Mouse (Mus musculus) neural tube, embryonic 13.5 days (tissue): ENCODE results near the gene Slc25a1. TPM values are rescaled to one million over a fixed set of nuclear protein-coding genes. Genes with fewer than 3 reads are reported as not detected.

Experiments
- ATAC-seq: fragments of 200-750 bp; cut with Nextera tagmentation; 2 replicates; pipeline ENCODE4 v1.8.0; 2017; ENCODE audit warnings: low read depth, mild to moderate bottlenecking, moderate TSS enrichment, moderate library complexity
- H3K27ac ChIP-seq: fragments of 300-500 bp; sonication (generic); replicated peaks from 2 replicates; pipeline ENCODE4 v1.5.1; 2015; ENCODE audit warnings: moderate library complexity, mild to moderate bottlenecking, inconsistent platforms
- H3K27me3 ChIP-seq: fragments of 300-500 bp; sonication (generic); 2 replicates; pipeline ENCODE4 v1.6.1; 2015; ENCODE audit warnings: mild to moderate bottlenecking, inconsistent platforms
- H3K36me3 ChIP-seq: fragments of 300-500 bp; sonication (generic); 2 replicates; pipeline ENCODE4 v1.6.1; 2015; ENCODE audit warnings: mild to moderate bottlenecking, inconsistent platforms
- H3K4me1 ChIP-seq: fragments of 300-500 bp; sonication (generic); replicated peaks from 2 replicates; pipeline ENCODE4 v1.6.1; 2015; ENCODE audit warnings: inconsistent platforms
- H3K4me2 ChIP-seq: fragments of 300-500 bp; sonication (generic); 2 replicates; pipeline ENCODE4 v1.6.1; 2015; ENCODE audit warnings: inconsistent platforms, mild to moderate bottlenecking, moderate library complexity
- H3K4me3 ChIP-seq: fragments of 300-500 bp; sonication (generic); 2 replicates; pipeline ENCODE4 v1.5.1; 2015; ENCODE audit warnings: mild to moderate bottlenecking, inconsistent platforms
- H3K9ac ChIP-seq: fragments of 300-500 bp; sonication (generic); 2 replicates; pipeline ENCODE4 v1.6.1; 2015; ENCODE audit warnings: moderate library complexity, mild to moderate bottlenecking, inconsistent platforms
- H3K9me3 ChIP-seq: fragments of 300-500 bp; sonication (generic); 2 replicates; pipeline ENCODE4 v1.6.1; 2016; ENCODE audit warnings: inconsistent platforms
- WGBS: fragments of 180-500 bp; shearing (Covaris S2); methylation state at CpG from one replicate; pipeline ENCODE4 v1.1.7; 2015; 5-methylcytosine and 5-hydroxymethylcytosine counted together
- polyA plus RNA-seq: library from polyadenylated mRNA; unstranded; fragments of >200 nt; fragmentation: Nextera tagmentation; extraction: Ambion mirVana; gene quantifications from 2 replicates; pipeline ENCODE4 v1.2.1, GENCODE M21; 2015

Gene Slc25a1
- polyA plus RNA-seq, 1 experiment from 2014 or later, result 169 TPM

DNA sequence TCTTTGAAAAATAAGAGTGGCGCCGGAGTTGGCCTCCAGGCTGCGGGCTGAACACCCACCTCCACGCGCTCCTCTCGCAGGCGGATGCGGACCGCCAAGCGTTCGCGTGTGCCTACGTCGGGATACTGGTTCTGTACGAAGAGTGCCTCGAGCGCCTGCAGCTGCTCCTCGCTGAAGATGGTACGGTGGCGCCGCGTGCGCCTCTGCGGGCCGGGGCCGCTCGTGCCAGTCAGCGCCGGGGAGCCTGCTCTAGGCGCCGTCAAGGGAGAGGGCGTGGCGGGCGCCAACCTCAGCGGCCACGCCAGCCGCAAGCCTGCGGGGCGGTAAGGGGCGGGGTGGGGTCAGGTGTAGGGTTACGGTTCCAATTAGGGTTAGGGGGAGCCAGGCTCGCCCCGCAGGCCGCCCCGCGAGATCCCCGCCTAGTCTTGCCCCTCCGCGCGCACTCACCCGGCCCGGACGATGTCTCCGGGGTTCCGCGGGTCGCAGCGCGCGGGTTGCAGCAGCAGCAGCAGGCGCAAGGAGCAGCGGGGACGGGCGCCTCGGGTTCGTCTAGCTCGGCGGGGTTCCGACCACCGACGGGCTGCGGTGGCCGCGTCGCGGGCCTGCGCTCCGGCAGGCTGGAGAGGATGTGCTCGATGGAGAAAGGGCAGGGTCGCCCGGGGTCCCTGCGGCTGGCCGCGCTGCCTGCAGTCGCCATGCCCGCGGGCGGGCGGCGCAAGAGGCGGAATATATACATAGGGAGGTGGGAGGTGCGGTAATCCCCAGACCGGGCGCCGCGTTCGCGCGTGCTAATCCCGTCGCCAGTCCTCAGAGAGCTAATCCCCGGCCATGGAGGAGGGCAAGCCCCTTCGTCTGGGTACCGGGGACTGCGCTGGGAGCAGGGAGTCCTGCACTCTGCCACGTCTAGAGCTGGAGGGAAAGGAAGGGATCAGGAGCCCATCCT lies 13.4 kb downstream of the Slc25a1 start, which contains the start of gene Gsc2:
Gene Gsc2 (minus strand): TSS at position 753 of the 943 bp plus-strand sequence.
- under 1% methylated on average over 106 of the region's 106 CpGs for WGBS
- peak within 1 kb of the TSS; percentile 56 for H3K4me2 ChIP-seq
- H3K36me3 ChIP-seq, result no peaks in the 10 kb centered on the region
- peaks cover 77% of the 10 kb centered on the region for H3K27me3 ChIP-seq
- no peak within 1 kb of the TSS for H3K27ac ChIP-seq
- no peak for ATAC-seq
- H3K4me3 ChIP-seq, result peak within 1 kb of the TSS; percentile 34
- no peaks in the 10 kb centered on the region for H3K9me3 ChIP-seq
- H3K9ac ChIP-seq, result peak within 1 kb of the TSS; percentile 54
- peaks cover 22% of the 10 kb centered on the region for H3K4me1 ChIP-seq

- peaks cover 34% of the 10 kb centered on the region for H3K36me3 ChIP-seq
- no peaks in the 10 kb centered on the region for H3K9me3 ChIP-seq
- peak within 1 kb of the TSS; percentile 74 for H3K4me3 ChIP-seq
- under 1% methylated on average over 35 of the region's 35 CpGs for WGBS
- peak within 1 kb of the TSS; percentile 77 for H3K9ac ChIP-seq
- peak within 1 kb of the TSS; percentile 75 for H3K27ac ChIP-seq
- H3K4me2 ChIP-seq, result peak within 1 kb of the TSS; percentile 79
- peak; percentile 91 for ATAC-seq
- H3K4me1 ChIP-seq, result peaks cover 22% of the 10 kb centered on the region
- peaks cover 45% of the 10 kb centered on the region for H3K27me3 ChIP-seq
Observed at GRCm38 (mm10) chr16:17911052-17911595, 16.9 kb downstream of the Slc25a1 start, which contains the start of gene Ess2. Ess2 (minus strand) TSS chr16:17911348.

DNA sequence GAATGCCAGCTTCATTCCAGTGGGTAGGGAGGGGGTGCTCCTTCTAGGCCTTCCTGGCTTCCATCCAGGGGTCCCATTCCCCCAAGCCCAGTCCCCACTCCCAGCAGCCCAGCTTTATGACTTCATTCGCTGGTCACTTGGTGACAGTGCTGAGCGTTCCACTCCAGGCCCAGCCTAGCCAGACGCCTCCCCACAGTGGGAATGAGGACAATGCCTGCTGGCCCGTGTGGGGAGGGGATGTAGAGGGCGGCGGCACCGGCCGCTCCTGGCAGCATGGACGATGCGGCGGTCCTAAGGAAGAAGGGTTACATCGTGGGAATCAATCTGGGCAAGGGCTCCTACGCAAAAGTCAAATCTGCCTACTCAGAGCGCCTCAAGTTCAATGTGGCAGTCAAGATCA lies 29.6 kb downstream of the Slc25a1 start, which contains the start of the genes Dgcr2 and Tssk2:
Gene Dgcr2 (minus strand): TSS at position 101 of the 400 bp plus-strand sequence.
Gene Tssk2 (plus strand): TSS at position 176 of the 400 bp plus-strand sequence.
- no peak for ATAC-seq
- 84% methylated on average over 14 of the region's 14 CpGs for WGBS
- H3K4me3 ChIP-seq, result no peak within 1 kb of the TSS
- H3K27me3 ChIP-seq, result no peaks in the 10 kb centered on the region
- no peak within 1 kb of the TSS for H3K4me2 ChIP-seq
- H3K36me3 ChIP-seq, result peaks cover 57% of the 10 kb centered on the region
- no peaks in the 10 kb centered on the region for H3K9me3 ChIP-seq
- no peaks in the 10 kb centered on the region for H3K4me1 ChIP-seq
- H3K9ac ChIP-seq, result no peak within 1 kb of the TSS
- no peak within 1 kb of the TSS for H3K27ac ChIP-seq

DNA sequence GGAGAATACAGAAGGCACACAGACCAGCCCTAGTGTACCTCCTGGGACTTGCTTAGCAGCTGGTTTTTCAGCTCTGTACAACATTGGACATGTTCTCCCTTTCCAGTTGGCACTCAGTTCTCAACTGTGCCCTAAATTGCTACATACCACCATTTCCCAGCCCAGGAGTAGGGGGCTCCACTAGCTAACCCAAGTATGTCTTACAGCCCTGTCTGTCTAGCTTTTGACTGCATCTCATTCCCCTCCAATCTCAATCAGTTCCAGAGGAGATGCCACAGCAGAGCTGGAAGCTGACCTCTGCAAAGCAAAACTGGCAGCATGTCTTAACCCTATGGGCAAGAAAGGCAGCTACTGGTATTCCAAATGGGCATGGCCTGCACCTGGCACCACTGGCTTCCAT lies 31.9 kb downstream of the Slc25a1 start:
- Histone ChIP-seq H3K27me3 (no peaks in the 10 kb centered on the region), H3K36me3 (peaks cover 33% of the 10 kb centered on the region), H3K9me3 (no peaks in the 10 kb centered on the region), H3K4me1 (peaks cover 10% of the 10 kb centered on the region), H3K27ac (no peak overlapping the region), H3K4me3 (no peak overlapping the region), H3K4me2 (no peak overlapping the region), H3K9ac (no peak overlapping the region)
- ATAC-seq, result no peak

DNA sequence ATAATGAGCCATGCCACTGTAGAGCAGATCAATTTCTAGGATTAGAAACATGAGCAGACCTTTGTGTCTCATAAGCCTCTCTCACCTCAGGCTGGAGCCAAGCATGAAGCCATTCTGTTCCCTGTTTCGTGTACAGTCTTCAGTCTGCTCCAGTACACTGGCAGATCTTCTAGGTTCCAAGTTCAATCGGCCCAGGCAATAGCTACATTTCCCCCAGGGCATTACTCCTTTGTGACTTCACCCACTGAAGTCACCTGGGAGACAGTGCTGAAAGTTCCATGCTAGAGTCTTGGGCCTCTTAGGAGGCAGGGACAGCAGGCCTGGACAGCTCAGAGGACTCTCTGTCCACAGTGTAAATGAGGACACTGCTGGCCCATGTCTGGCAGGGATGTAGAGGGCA lies 34.1 kb downstream of the Slc25a1 start, which contains the start of gene Tssk1:
Gene Tssk1 (plus strand): TSS at position 301 of the 400 bp plus-strand sequence.
- Histone ChIP-seq H3K4me1 (peaks cover 25% of the 10 kb centered on the region), H3K9ac (no peak within 1 kb of the TSS), H3K4me3 (no peak within 1 kb of the TSS), H3K4me2 (no peak within 1 kb of the TSS), H3K27me3 (no peaks in the 10 kb centered on the region), H3K27ac (no peak within 1 kb of the TSS), H3K36me3 (peaks cover 11% of the 10 kb centered on the region), H3K9me3 (no peaks in the 10 kb centered on the region)
- no peak for ATAC-seq
- WGBS, result 83% methylated on average over 2 of the region's 2 CpGs

DNA sequence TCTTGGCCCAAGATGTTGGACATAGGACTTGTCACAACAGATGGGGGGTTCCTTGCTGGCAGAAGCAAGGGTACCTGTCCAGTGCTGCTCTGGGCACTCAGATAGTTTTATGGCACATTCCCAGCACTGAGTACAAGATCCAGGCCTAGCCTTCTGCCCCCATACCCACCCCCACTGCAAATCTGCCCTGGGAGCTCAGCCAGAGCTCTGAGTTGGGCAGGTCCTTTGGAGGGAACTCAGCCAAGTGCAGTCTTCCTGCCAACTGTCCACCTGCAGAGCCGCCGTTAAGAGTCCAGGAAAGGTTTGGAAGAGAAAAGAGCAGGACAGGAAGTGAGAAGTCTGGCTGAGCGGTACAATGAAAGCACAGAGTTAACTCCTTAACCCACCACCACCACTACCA lies 35.4 kb downstream of the Slc25a1 start:
- H3K27ac ChIP-seq, result no peak overlapping the region
- peaks cover 25% of the 10 kb centered on the region for H3K4me1 ChIP-seq
- H3K4me3 ChIP-seq, result no peak overlapping the region
- no peaks in the 10 kb centered on the region for H3K9me3 ChIP-seq
- no peak overlapping the region for H3K9ac ChIP-seq
- H3K27me3 ChIP-seq, result no peaks in the 10 kb centered on the region
- ATAC-seq, result no peak
- 0 out of 2 replicates have a peak overlapping the region, but pooled peaks have one; percentile 86 for H3K4me2 ChIP-seq
- 72% methylated on average over 3 of the region's 3 CpGs for WGBS
- H3K36me3 ChIP-seq, result no peaks in the 10 kb centered on the region

- peak; percentile 97 for ATAC-seq
- under 1% methylated on average over 38 of the region's 38 CpGs for WGBS
- peak within 1 kb of the TSS; percentile 70 for H3K4me3 ChIP-seq
- no peaks in the 10 kb centered on the region for H3K27me3 ChIP-seq
- H3K9me3 ChIP-seq, result no peaks in the 10 kb centered on the region
- peaks cover 30% of the 10 kb centered on the region for H3K4me1 ChIP-seq
- peak within 1 kb of the TSS; percentile 98 for H3K27ac ChIP-seq
- H3K4me2 ChIP-seq, result peak within 1 kb of the TSS; percentile 86
- H3K36me3 ChIP-seq, result no peaks in the 10 kb centered on the region
- H3K9ac ChIP-seq, result peak within 1 kb of the TSS; percentile 96
Observed at GRCm38 (mm10) chr16:17891567-17891959, 36.5 kb downstream of the Slc25a1 start, which contains the start of gene Gm20518. Gm20518 (minus strand) TSS chr16:17891671.

DNA sequence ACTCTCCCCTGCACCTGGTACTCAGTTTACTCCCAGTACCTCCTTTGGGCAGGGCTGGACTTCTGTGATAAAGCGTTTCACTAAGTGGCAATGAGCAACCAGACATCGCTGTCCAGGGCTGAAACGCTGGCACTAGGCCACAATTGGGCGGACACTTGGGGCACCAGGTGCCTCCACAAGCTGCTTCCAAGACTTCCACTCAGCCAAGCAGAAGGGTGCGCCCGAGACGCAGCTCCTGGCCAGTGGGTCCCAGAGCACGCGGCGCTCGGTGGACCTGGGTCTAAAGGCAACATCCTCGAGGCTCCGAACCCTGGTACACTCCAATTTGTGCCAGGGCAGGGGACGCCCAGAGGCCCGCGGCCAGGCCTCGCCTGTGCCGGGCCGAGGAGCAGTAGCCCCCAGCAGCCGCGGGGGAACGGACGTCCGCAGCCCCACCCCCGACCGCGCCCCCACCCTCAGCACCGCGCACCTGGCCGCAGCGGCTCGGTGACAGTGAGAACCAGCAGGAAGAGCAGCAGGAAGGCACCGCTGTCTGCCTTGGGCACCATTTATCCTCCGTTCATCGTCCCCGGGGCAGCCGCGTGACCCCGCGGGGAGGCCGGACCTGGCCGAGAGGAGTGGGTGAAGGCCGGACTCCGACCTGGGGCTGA lies 37.0 kb downstream of the Slc25a1 start:
- WGBS, result under 1% methylated on average over 43 of the region's 44 CpGs
- peak; percentile 71 for ATAC-seq
- no peaks in the 10 kb centered on the region for H3K36me3 ChIP-seq
- H3K4me1 ChIP-seq, result peaks cover 36% of the 10 kb centered on the region
- no peaks in the 10 kb centered on the region for H3K9me3 ChIP-seq
- H3K27me3 ChIP-seq, result no peaks in the 10 kb centered on the region
- H3K27ac ChIP-seq, result peak overlapping the region; percentile 98
- H3K4me3 ChIP-seq, result peak overlapping the region; percentile 70
- H3K9ac ChIP-seq, result peak overlapping the region; percentile 96
- peak overlapping the region; percentile 86 for H3K4me2 ChIP-seq

- no peak overlapping the region for H3K27ac ChIP-seq
- peaks cover 43% of the 10 kb centered on the region for H3K4me1 ChIP-seq
- no peaks in the 10 kb centered on the region for H3K27me3 ChIP-seq
- ATAC-seq, result no peak
- H3K4me3 ChIP-seq, result peak overlapping the region; percentile 70
- peak overlapping the region; percentile 96 for H3K9ac ChIP-seq
- WGBS, result 33% methylated on average over 2 of the region's 2 CpGs
- H3K9me3 ChIP-seq, result no peaks in the 10 kb centered on the region
- H3K4me2 ChIP-seq, result peak overlapping the region; percentile 86
- no peaks in the 10 kb centered on the region for H3K36me3 ChIP-seq
Observed at GRCm38 (mm10) chr16:17890342-17890727, 37.7 kb downstream of the Slc25a1 start.

GRCm38 (mm10) chr16:17889689-17890341 lies 38.2 kb downstream of the Slc25a1 start:
- WGBS, result 84% methylated on average over 6 of the region's 6 CpGs
- no peak overlapping the region for H3K27ac ChIP-seq
- ATAC-seq, result no peak
- peaks cover 47% of the 10 kb centered on the region for H3K4me1 ChIP-seq
- peak overlapping the region; percentile 70 for H3K4me3 ChIP-seq
- H3K9ac ChIP-seq, result peak overlapping the region; percentile 96
- no peaks in the 10 kb centered on the region for H3K9me3 ChIP-seq
- no peaks in the 10 kb centered on the region for H3K27me3 ChIP-seq
- peak overlapping the region; percentile 86 for H3K4me2 ChIP-seq
- H3K36me3 ChIP-seq, result no peaks in the 10 kb centered on the region

DNA sequence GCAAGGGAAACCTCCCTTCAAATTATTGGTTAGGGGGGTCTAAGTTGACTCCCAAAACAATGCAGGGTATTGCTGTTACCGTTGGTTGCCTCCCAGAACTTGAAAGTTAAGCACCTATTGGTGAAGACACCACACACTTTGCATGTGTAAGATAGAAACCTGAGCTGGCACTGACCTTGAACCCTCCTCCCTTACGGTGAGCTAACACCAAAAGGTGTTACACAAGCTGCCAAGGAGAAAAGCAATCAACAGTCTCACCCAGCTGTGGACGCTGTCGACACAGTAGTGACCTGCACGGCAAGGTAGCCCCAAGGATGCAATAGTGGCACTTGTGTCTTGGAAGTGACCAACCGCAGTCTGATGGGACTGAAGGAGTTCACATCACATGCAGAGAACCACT lies 43.9 kb downstream of the Slc25a1 start:
- Histone ChIP-seq H3K36me3 (peaks cover 13% of the 10 kb centered on the region), H3K4me3 (no peak overlapping the region), H3K4me1 (peaks cover 46% of the 10 kb centered on the region), H3K9me3 (no peaks in the 10 kb centered on the region), H3K27ac (no peak overlapping the region), H3K9ac (no peak overlapping the region), H3K4me2 (no peak overlapping the region), H3K27me3 (no peaks in the 10 kb centered on the region)
- 92% methylated on average over 6 of the region's 6 CpGs for WGBS
- no peak for ATAC-seq
